Mouse (Mus musculus): Measurements from ENCODE around the gene Fam214a. TPM values are rescaled to one million over a fixed set of nuclear protein-coding genes. Genes with fewer than 3 reads are reported as not detected.

The Fam214a gene
- total and polyA plus RNA-seq, 2 experiments from 2014 or later = 13.3 to 20.8 TPM

DNA sequence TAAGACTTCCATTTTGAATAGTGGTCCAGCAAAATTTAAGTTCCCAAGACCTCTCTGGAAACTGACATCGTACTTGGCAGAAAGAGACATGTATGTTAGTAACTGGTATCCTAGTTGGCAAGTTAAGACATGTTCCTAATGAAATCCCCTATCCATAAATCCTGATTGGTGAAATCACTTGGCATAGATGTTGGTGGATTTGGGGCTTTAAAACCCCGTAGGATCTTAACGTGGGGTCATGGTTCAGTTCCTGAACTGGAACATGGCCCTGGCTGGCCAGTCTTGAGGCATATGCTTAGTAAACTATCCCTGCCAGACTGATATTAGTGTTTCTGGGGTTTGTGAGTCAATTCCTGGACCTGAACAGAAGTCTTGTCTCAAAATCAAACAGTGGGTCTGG lies 14.9 kb upstream of the Fam214a start:
- Histone ChIP-seq H3K9me3 (replicated peaks; ENCODE audit: control insufficient read depth, low read length) (no peaks in the 10 kb centered on the region), H3K27ac (ENCODE audit: low read depth) (no peak overlapping the region), H3K9ac (replicated peaks; ENCODE audit: low read depth, low read length) (no peak overlapping the region), H3K4me3 (ENCODE audit: low read depth, low read length) (no peak overlapping the region), H3K27me3 (ENCODE audit: control insufficient read depth, insufficient read depth, low read length) (no peaks in the 10 kb centered on the region), H3K4me2 (ENCODE audit: low read depth, low read length) (no peak overlapping the region), H3K4me1 (ENCODE audit: control insufficient read depth, insufficient read depth) (no peaks in the 10 kb centered on the region), H3K36me3 (replicated peaks; ENCODE audit: control insufficient read depth, insufficient read depth, low read length) (no peaks in the 10 kb centered on the region)
- WGBS = 87% methylated on average over 3 of the region's 3 CpGs
- DNase-seq (ENCODE audit: low spot score) (no peak), ATAC-seq (ENCODE audit: insufficient read depth, low read depth) (no peak)
- no peak for TF ChIP-seq EP300 (IDR thresholded peaks at IDR 0.05; ENCODE audit: low read depth)
- TF ChIP-seq CTCF (IDR thresholded peaks at IDR 0.05; ENCODE audit: low read depth) = no peak

DNA sequence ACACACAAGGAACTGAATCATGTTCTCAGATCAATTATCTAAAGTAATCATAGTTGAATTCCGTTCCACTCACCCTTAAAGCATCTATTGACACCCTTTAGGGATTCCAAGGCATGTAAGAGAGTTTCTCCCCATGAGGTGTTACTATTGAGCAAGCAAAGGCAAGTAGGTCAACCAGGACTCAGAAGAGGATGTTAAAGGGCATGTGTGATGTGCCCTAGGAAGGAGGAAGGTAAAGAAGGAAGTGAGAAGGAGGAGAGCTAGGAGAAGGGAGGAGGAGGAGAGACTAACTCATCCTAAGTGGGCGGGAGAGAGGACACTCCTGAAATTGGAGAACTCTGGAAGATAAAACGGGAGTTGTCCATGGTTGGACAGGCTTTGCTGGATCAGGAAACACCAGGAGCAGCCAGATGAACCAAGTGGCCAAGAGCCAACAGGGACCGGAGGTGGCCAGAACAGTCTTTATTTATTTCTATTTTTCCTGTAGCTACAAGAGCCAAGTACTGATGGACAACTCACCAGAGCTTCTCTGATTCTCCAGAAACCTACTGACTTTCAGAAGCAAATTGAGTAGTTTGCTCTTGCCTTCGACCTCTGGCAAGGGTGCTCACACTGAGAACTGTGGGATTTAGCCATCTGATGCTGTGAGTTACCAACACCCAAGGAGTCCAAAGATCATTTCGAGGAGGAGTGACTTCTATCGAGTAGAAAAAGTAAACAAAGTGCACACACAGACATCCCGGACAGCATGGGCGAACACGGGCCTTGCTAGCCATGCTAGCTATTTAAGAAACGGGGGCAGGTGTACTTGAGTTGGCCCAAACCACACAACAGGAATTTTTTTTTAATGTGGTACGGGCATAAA lies 13.8 kb upstream of the Fam214a start:
- Histone ChIP-seq H3K9ac (replicated peaks; ENCODE audit: low read depth, low read length) (no peak overlapping the region), H3K36me3 (replicated peaks; ENCODE audit: control insufficient read depth, insufficient read depth, low read length) (no peaks in the 10 kb centered on the region), H3K27ac (ENCODE audit: low read depth) (no peak overlapping the region), H3K4me3 (ENCODE audit: low read depth, low read length) (no peak overlapping the region), H3K27me3 (ENCODE audit: control insufficient read depth, insufficient read depth, low read length) (no peaks in the 10 kb centered on the region), H3K9me3 (replicated peaks; ENCODE audit: control insufficient read depth, low read length) (no peaks in the 10 kb centered on the region), H3K4me1 (ENCODE audit: control insufficient read depth, insufficient read depth) (no peaks in the 10 kb centered on the region), H3K4me2 (ENCODE audit: low read depth, low read length) (no peak overlapping the region)
- 72% methylated on average over 12 of the region's 12 CpGs for WGBS
- DNase-seq (ENCODE audit: low spot score) = no peak
- ATAC-seq (ENCODE audit: insufficient read depth, low read depth) = no peak
- TF ChIP-seq EP300 (IDR thresholded peaks at IDR 0.05; ENCODE audit: low read depth) (no peak), CTCF (IDR thresholded peaks at IDR 0.05; ENCODE audit: low read depth) (no peak)

DNA sequence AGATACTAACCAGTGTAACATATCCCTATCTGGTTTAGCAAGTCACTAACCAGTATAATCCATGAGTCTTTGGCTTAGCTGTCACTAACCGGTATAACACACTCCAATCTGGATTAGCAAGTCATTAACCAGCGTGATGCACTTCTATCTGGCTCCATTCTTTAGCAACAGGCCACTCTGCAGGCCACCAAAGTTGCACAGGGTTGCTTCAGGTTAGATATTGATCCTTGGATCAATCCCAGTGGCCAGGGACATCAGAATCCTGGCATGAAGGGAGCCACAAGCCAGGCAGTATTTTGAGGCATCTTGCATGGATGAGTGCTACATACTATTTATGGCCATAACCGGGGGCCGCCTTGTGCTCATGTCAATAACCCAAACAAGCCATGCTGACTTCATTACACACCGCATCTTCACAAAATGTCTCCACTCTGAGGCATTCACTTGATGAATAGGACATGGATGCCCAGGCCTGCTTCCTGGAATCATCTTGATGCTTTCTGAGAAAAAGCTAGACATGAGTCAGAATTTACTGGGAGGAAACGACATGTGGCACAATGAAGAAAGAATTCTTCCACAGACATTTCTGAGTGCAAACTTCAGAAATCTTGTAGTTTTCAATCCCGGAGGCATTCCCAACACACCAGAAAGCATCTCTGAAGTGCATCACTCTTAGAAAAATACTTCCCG lies 5.8 kb upstream of the Fam214a start:
- Histone ChIP-seq H3K27me3 (ENCODE audit: control insufficient read depth, insufficient read depth, low read length) (no peaks in the 10 kb centered on the region), H3K9me3 (replicated peaks; ENCODE audit: control insufficient read depth, low read length) (no peaks in the 10 kb centered on the region), H3K4me2 (ENCODE audit: low read depth, low read length) (no peak overlapping the region), H3K9ac (replicated peaks; ENCODE audit: low read depth, low read length) (no peak overlapping the region), H3K4me3 (ENCODE audit: low read depth, low read length) (no peak overlapping the region), H3K4me1 (ENCODE audit: control insufficient read depth, insufficient read depth) (no peaks in the 10 kb centered on the region), H3K27ac (ENCODE audit: low read depth) (no peak overlapping the region), H3K36me3 (replicated peaks; ENCODE audit: control insufficient read depth, insufficient read depth, low read length) (no peaks in the 10 kb centered on the region)
- TF ChIP-seq CTCF (IDR thresholded peaks at IDR 0.05; ENCODE audit: low read depth) = no peak
- TF ChIP-seq EP300 (IDR thresholded peaks at IDR 0.05; ENCODE audit: low read depth) = no peak
- ATAC-seq (ENCODE audit: insufficient read depth, low read depth) (no peak), DNase-seq (ENCODE audit: low spot score) (no peak)
- 78% methylated on average over 8 of the region's 8 CpGs for WGBS

DNA sequence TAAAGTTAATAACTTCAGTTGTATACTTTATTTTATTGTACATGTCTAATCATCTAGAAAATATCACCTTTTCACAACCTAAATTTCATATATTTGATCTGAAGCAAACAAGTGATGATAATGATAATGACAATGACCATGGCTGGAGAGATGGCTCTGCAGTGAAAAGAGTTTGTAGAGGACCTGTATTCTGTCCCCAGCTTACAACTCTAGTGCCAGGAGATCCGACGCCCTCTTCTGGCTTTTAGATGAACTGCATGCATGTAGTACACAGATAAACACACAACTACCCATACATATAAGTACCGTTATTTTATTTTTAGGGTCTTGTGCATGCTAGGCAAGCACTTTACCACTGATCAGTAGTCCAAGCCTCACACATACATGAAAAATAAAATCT lies 1.2 kb upstream of the Fam214a start:
- no peak overlapping the region for H3K27ac ChIP-seq (ENCODE audit: low read depth)

DNA sequence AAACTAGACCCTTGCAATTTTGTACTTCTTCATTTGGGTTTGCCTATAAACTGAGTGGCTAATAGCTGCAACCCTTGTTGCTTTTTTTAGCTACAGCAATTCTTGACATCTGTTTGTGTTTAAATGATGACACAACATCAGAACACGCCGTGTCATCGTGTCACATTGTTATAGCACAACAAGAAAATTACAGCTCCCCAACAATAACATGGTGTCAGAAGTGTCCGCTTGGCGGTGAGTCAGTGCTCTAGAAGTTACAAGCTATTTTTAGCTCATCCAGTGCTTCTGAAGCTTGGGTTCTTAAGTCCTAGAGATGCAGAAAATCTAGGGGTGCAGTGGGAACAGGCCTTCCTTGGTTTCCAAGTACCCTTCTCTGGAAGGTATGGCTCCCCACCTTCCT lies 578 bp upstream of the Fam214a start:
- no peaks in the 10 kb centered on the region for H3K27me3 ChIP-seq (ENCODE audit: control insufficient read depth, insufficient read depth, low read length)
- H3K27ac ChIP-seq (ENCODE audit: low read depth) = peak overlapping the region; percentile 96
- no peak for TF ChIP-seq CTCF (IDR thresholded peaks at IDR 0.05; ENCODE audit: low read depth)
- TF ChIP-seq EP300 (IDR thresholded peaks at IDR 0.05; ENCODE audit: low read depth) = no peak
- no peaks in the 10 kb centered on the region for H3K9me3 ChIP-seq (replicated peaks; ENCODE audit: control insufficient read depth, low read length)
- H3K9ac ChIP-seq (replicated peaks; ENCODE audit: low read depth, low read length) = no peak overlapping the region
- DNase-seq (ENCODE audit: low spot score) (peak; percentile 78), ATAC-seq (ENCODE audit: insufficient read depth, low read depth) (peak; percentile 37; the same call in 1 of the 2 replicates)
- H3K4me2 ChIP-seq (ENCODE audit: low read depth, low read length) = peak overlapping the region; percentile 85
- 0 out of 2 replicates have a peak, but pooled peaks cover 3% of the 10 kb centered on the region for H3K4me1 ChIP-seq (ENCODE audit: control insufficient read depth, insufficient read depth)
- H3K36me3 ChIP-seq (replicated peaks; ENCODE audit: control insufficient read depth, insufficient read depth, low read length) = peaks cover 8% of the 10 kb centered on the region; the same call in 1 of the 2 replicates
- WGBS = 7% methylated on average over 5 of the region's 5 CpGs
- peak overlapping the region; percentile 77 for H3K4me3 ChIP-seq (ENCODE audit: low read depth, low read length)

More for the DNA sequence above, 1.2 kb upstream of the Fam214a start:
- Histone ChIP-seq H3K4me2 (ENCODE audit: low read depth, low read length) (no peak overlapping the region), H3K9ac (replicated peaks; ENCODE audit: low read depth, low read length) (no peak overlapping the region), H3K27me3 (ENCODE audit: control insufficient read depth, insufficient read depth, low read length) (no peaks in the 10 kb centered on the region), H3K36me3 (replicated peaks; ENCODE audit: control insufficient read depth, insufficient read depth, low read length) (peaks cover 8% of the 10 kb centered on the region; the same call in 1 of the 2 replicates), H3K4me1 (ENCODE audit: control insufficient read depth, insufficient read depth) (0 out of 2 replicates have a peak, but pooled peaks cover 3% of the 10 kb centered on the region), H3K4me3 (ENCODE audit: low read depth, low read length) (no peak overlapping the region), H3K9me3 (replicated peaks; ENCODE audit: control insufficient read depth, low read length) (no peaks in the 10 kb centered on the region)
- ATAC-seq (ENCODE audit: insufficient read depth, low read depth) (no peak), DNase-seq (ENCODE audit: low spot score) (no peak)
- WGBS = 28% methylated on average over 3 of the region's 3 CpGs
- TF ChIP-seq EP300 (IDR thresholded peaks at IDR 0.05; ENCODE audit: low read depth) (no peak), CTCF (IDR thresholded peaks at IDR 0.05; ENCODE audit: low read depth) (0 out of 2 replicates have a peak, but pooled peaks have one; percentile 19)

Data from heart, postnatal 0 days (tissue).